Mouse (Mus musculus): ENCODE data around the gene Spag16. TPM values are rescaled to one million over a fixed set of nuclear protein-coding genes. Genes with fewer than 3 reads are reported as not detected.
"Not testable (repeated sequence)": the region's sequence is repeated elsewhere in the genome, so short reads cannot be mapped to it uniquely, and the experiment has no call there.

Gene Spag16
- 0.85 and 1.8 TPM in 2 replicates for polyA plus RNA-seq (2015; fragmentation: Nextera tagmentation; extraction: Ambion mirVana)

- Histone ChIP-seq H3K4me2 (peak within 1 kb of the TSS; percentile 78), H3K27ac (no peak within 1 kb of the TSS), H3K27me3 (no peaks in the 10 kb centered on the region), H3K36me3 (ENCODE audit: poor library complexity, severe bottlenecking) (no peaks in the 10 kb centered on the region), H3K9me3 (replicated peaks) (no peaks in the 10 kb centered on the region), H3K9ac (peak within 1 kb of the TSS; percentile 59), H3K4me3 (peak within 1 kb of the TSS; percentile 50), H3K4me1 (peaks cover 6% of the 10 kb centered on the region; the same call in 1 of the 2 replicates)
- ATAC-seq, result peak; percentile 94
- WGBS, result 10% methylated on average over 38 of the region's 38 CpGs
Measured at GRCm38 (mm10) chr1:69826806-69827703, at the start of gene Spag16. Spag16 (plus strand) TSS chr1:69826970.

GRCm38 (mm10) chr1:69785129-69785528 lies 41.6 kb upstream of the Spag16 start:
- 9% methylated on average over 6 of the region's 6 CpGs for WGBS
- H3K4me1 ChIP-seq, result no peaks in the 10 kb centered on the region
- H3K4me2 ChIP-seq, result no peak overlapping the region
- no peak overlapping the region for H3K9ac ChIP-seq
- H3K27ac ChIP-seq, result no peak overlapping the region
- H3K9me3 ChIP-seq (replicated peaks), result no peaks in the 10 kb centered on the region
- peak; percentile 63 for ATAC-seq
- no peak overlapping the region for H3K4me3 ChIP-seq
- no peaks in the 10 kb centered on the region for H3K27me3 ChIP-seq
- H3K36me3 ChIP-seq (ENCODE audit: poor library complexity, severe bottlenecking), result no peaks in the 10 kb centered on the region

GRCm38 (mm10) chr1:69786716-69787115 lies 40.1 kb upstream of the Spag16 start:
- ATAC-seq, result no peak
- Histone ChIP-seq H3K4me3 (no peak overlapping the region), H3K27me3 (no peaks in the 10 kb centered on the region), H3K9ac (no peak overlapping the region), H3K4me1 (peaks cover 5% of the 10 kb centered on the region; the same call in 1 of the 2 replicates), H3K4me2 (no peak overlapping the region), H3K9me3 (replicated peaks) (no peaks in the 10 kb centered on the region), H3K36me3 (ENCODE audit: poor library complexity, severe bottlenecking) (no peaks in the 10 kb centered on the region), H3K27ac (no peak overlapping the region)
- WGBS, result 82% methylated on average over 6 of the region's 6 CpGs

- peaks cover 5% of the 10 kb centered on the region; the same call in 1 of the 2 replicates for H3K4me1 ChIP-seq
- ATAC-seq, result no peak
- H3K9ac ChIP-seq, result no peak overlapping the region
- no peak overlapping the region for H3K4me2 ChIP-seq
- no peak overlapping the region for H3K27ac ChIP-seq
- WGBS, result 83% methylated on average over 12 of the region's 12 CpGs
- H3K4me3 ChIP-seq, result no peak overlapping the region
- no peaks in the 10 kb centered on the region for H3K9me3 ChIP-seq (replicated peaks)
- H3K27me3 ChIP-seq, result no peaks in the 10 kb centered on the region
- no peaks in the 10 kb centered on the region for H3K36me3 ChIP-seq (ENCODE audit: poor library complexity, severe bottlenecking)
Measured at GRCm38 (mm10) chr1:69787379-69787778, 39.4 kb upstream of the Spag16 start.

DNA sequence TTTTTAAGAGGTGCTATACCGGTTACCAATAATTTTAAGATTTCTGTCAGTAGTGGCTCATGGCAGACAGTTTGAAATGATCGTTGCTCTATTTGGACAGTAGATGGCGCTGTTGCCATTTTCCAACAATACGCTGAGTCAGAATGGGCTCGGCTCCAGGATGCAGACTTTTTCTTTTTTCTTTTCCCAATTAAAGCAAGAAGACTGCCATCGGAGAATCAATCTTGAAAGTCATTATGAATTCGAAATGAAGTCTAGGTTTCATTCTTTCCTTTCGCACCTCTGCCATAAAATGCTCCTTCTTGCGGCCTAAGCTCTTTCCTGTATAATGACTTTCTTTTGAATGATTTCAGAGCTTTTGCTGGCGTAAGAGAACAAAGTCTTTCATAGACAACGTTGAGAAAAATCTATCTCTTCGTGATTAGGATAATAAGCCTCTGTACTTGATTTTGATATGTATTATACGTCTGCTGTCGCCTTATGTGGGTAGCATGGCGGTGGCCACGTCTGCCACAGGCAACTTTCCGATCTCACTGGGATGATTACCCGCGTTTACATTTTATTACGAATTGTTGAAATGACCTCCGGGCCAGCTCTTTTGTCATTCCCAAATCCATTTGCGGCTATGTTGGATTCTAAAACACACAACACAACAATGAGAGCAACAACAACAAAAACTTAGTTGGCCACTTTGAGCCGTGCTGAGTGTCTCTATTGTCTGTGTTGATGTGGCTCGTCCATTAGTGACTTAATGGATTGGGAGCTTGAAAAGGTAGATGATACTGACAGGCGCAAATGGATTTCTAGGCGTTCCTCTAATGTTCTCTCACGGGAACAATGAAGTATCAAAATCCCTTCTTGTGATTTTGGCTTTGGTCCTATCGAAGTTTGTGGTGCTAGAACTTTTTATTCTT lies 36.2 kb upstream of the Spag16 start:
- Histone ChIP-seq H3K4me2 (peak overlapping the region; percentile 62), H3K27me3 (no peaks in the 10 kb centered on the region), H3K9ac (peak overlapping the region; percentile 41), H3K4me1 (peaks cover 5% of the 10 kb centered on the region; the same call in 1 of the 2 replicates), H3K9me3 (replicated peaks) (no peaks in the 10 kb centered on the region), H3K27ac (no peak overlapping the region), H3K36me3 (ENCODE audit: poor library complexity, severe bottlenecking) (no peaks in the 10 kb centered on the region), H3K4me3 (peak overlapping the region; percentile 30)
- WGBS, result 15% methylated on average over 28 of the region's 28 CpGs
- peak; percentile 87 for ATAC-seq

- H3K9me3 ChIP-seq (replicated peaks), result no peaks in the 10 kb centered on the region
- no peak overlapping the region for H3K27ac ChIP-seq
- H3K36me3 ChIP-seq (ENCODE audit: poor library complexity, severe bottlenecking), result no peaks in the 10 kb centered on the region
- 92% methylated on average over 7 of the region's 7 CpGs for WGBS
- H3K4me1 ChIP-seq, result no peaks in the 10 kb centered on the region
- ATAC-seq, result no peak
- H3K4me2 ChIP-seq, result no peak overlapping the region
- no peak overlapping the region for H3K4me3 ChIP-seq
- H3K9ac ChIP-seq, result no peak overlapping the region
- H3K27me3 ChIP-seq, result no peaks in the 10 kb centered on the region
Measured at GRCm38 (mm10) chr1:69798948-69799565, 27.7 kb upstream of the Spag16 start.

DNA sequence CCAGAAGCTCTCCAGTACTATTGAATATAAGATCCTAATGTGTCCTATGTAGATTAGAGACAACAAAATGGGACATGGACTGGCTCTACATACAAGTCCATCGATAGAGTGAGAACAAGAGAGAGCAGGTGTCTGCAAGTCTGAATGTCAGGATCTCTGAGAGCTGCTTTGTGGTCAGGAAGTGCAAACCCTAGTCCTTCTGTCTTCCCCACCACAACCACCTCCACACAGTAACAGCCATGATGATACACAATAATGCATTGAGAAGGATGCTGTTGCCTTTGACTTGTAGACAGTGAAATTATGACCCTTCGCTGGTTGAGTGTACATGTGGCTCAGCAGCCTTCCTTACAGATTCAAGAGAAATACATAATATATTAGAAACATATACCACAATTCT lies 16.6 kb upstream of the Spag16 start:
- H3K4me3 ChIP-seq, result no peak overlapping the region
- H3K27ac ChIP-seq, result no peak overlapping the region
- H3K36me3 ChIP-seq (ENCODE audit: poor library complexity, severe bottlenecking), result no peaks in the 10 kb centered on the region
- no peaks in the 10 kb centered on the region for H3K9me3 ChIP-seq (replicated peaks)
- WGBS, result 94% methylated on average over 2 of the region's 2 CpGs
- H3K4me1 ChIP-seq, result no peaks in the 10 kb centered on the region
- no peak for ATAC-seq
- H3K4me2 ChIP-seq, result no peak overlapping the region
- no peak overlapping the region for H3K9ac ChIP-seq
- no peaks in the 10 kb centered on the region for H3K27me3 ChIP-seq

GRCm38 (mm10) chr1:69825635-69826034 lies 1.1 kb upstream of the Spag16 start:
- ATAC-seq; H3K9ac ChIP-seq; H3K27ac ChIP-seq; H3K9me3 ChIP-seq (replicated peaks); H3K36me3 ChIP-seq (ENCODE audit: poor library complexity, severe bottlenecking); H3K4me3 ChIP-seq; H3K4me2 ChIP-seq; H3K4me1 ChIP-seq; H3K27me3 ChIP-seq: not testable (repeated sequence)
- 82% methylated on average over 5 of the region's 5 CpGs for WGBS

DNA sequence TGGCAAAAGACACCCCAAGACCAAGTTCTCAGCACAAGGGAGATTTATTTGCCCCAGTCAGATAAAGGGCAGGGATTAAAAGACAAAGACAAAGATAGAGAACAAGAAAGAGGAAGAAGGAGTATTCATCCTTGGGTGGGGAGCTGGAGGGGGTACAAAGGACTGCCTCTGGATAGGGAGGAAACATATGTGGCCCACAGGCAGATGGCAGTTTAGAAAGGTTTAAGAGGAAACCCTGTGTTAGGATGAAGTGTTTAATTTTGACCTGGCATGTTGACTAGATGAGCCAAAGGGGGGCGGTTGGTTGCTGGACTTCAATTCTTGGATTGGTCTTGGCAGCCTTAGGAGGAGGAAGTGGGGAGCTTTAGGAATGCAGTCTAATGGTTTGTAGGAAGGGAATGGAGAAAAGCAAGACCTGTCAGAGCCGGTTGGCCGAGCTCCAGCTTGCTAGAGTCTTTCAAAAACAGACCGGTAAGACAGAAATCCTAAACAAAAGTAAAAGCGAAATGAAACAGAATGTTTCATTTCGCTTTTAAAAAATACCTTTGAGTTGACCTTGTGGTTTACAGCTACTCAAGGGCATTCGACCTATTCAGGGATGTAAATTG lies 2.2 kb downstream of the Spag16 start:
- 91% methylated on average over 7 of the region's 7 CpGs for WGBS
- H3K27ac ChIP-seq, result no peak overlapping the region
- no peaks in the 10 kb centered on the region for H3K27me3 ChIP-seq
- no peak overlapping the region for H3K4me3 ChIP-seq
- H3K4me2 ChIP-seq, result no peak overlapping the region
- no peak overlapping the region for H3K9ac ChIP-seq
- no peaks in the 10 kb centered on the region for H3K36me3 ChIP-seq (ENCODE audit: poor library complexity, severe bottlenecking)
- no peaks in the 10 kb centered on the region for H3K9me3 ChIP-seq (replicated peaks)
- peaks cover 6% of the 10 kb centered on the region; the same call in 1 of the 2 replicates for H3K4me1 ChIP-seq
- no peak for ATAC-seq

DNA sequence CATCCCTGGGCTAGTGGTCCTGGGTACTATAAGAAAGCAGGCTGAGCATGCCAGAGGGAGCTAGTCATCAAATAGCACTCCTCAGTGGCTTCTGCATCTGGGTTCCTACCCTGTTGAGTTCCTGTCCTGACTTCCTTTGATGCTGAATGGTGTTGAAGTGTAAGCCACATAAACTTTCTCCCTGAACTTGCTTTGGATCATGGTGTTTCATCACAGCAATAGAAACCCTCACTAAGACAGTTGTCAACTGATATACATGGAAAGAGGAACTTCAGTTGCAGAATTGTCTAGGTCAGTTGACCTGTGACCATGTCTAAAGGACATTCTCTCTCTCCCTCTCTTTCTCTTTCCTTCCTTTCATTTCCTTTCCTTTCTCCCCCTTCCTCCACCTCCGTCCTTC lies 3.8 kb downstream of the Spag16 start:
- Histone ChIP-seq H3K4me2 (no peak overlapping the region), H3K36me3 (ENCODE audit: poor library complexity, severe bottlenecking) (no peaks in the 10 kb centered on the region)
- WGBS, result 90% methylated on average over 1 of the region's 1 CpGs

GRCm38 (mm10) chr1:69831002-69831401 lies 4.2 kb downstream of the Spag16 start:
- 93% methylated on average over 2 of the region's 2 CpGs for WGBS
- no peak for ATAC-seq

More for the DNA sequence above, 3.8 kb downstream of the Spag16 start:
- Histone ChIP-seq H3K27me3 (no peaks in the 10 kb centered on the region), H3K4me3 (no peak overlapping the region), H3K9ac (no peak overlapping the region), H3K4me1 (peaks cover 9% of the 10 kb centered on the region), H3K9me3 (replicated peaks) (no peaks in the 10 kb centered on the region), H3K27ac (no peak overlapping the region)
- no peak for ATAC-seq

More at GRCm38 (mm10) chr1:69831002-69831401, 4.2 kb downstream of the Spag16 start:
- Histone ChIP-seq H3K4me1 (peaks cover 9% of the 10 kb centered on the region), H3K27me3 (no peaks in the 10 kb centered on the region), H3K27ac (no peak overlapping the region), H3K4me2 (no peak overlapping the region), H3K36me3 (ENCODE audit: poor library complexity, severe bottlenecking) (no peaks in the 10 kb centered on the region), H3K4me3 (no peak overlapping the region), H3K9me3 (replicated peaks) (no peaks in the 10 kb centered on the region), H3K9ac (no peak overlapping the region)

Measured in forebrain, embryonic 13.5 days (tissue).